Mouse (Mus musculus) MEL (cell line): ENCODE data around the gene Rad51b. TPM values are rescaled to one million over a fixed set of nuclear protein-coding genes. Genes with fewer than 3 reads are reported as not detected.

Experiments used
- polyA plus RNA-seq, 2 experiments: library from polyadenylated mRNA; stranded (reverse) in 1 of 2; unstranded in 1 of 2; fragments of >175 nt in 1 of 2; fragments of >200 nt in 1 of 2; gene quantifications; 2 replicates each; pipeline versions ENCODE4 v1.2.1 to v1.2.4; 2012; ENCODE audit warnings: low replicate concordance in 2 of 2, low read depth in 1 of 2; ENCODE audit not compliant: insufficient read length in 2 of 2, insufficient read depth in 1 of 2, missing spikeins in 1 of 2
- total RNA-seq: library from RNA; depleted of rRNA; stranded (reverse); fragments of 300-350 nt; gene quantifications from 2 replicates; pipeline ENCODE4 v1.2.3, GENCODE M21; 2012; rRNA removed

The Rad51b gene
- total and polyA plus RNA-seq, 3 experiments: 3.6 to 5.7 TPM; not detected in 1

Other genes starting within 250 kb of the Rad51b start
- 6.4 and 9.5 TPM in 2 replicates for gene Pigh, start 207.6 kb upstream of the Rad51b start, total RNA-seq
- gene Pigh, start 207.6 kb upstream of the Rad51b start, polyA plus RNA-seq: 1 to 10 TPM in 1 of 2 experiments, not detected in 1; 7.2 TPM
- not detected in 2 replicates for gene Arg2, start 166.5 kb upstream of the Rad51b start, total RNA-seq
- not detected for gene Arg2, start 166.5 kb upstream of the Rad51b start, polyA plus RNA-seq
- gene Vti1b, start 124.6 kb upstream of the Rad51b start, total RNA-seq: 69.8 and 73.0 TPM in 2 replicates
- 10 to 100 TPM in 1 of 2 experiments, not detected in 1; 54.3 TPM for gene Vti1b, start 124.6 kb upstream of the Rad51b start, polyA plus RNA-seq
- gene Rdh11, start 105.0 kb upstream of the Rad51b start, total RNA-seq: 26.7 and 29.8 TPM in 2 replicates
- 10 to 100 TPM; 22.0 to 44.5 TPM for gene Rdh11, start 105.0 kb upstream of the Rad51b start, polyA plus RNA-seq
- 0.15 and 0.29 TPM in 2 replicates for gene Rdh12, start 88.4 kb upstream of the Rad51b start, total RNA-seq
- under 1 TPM in 1 of 2 experiments, not detected in 1; 0.35 TPM for gene Rdh12, start 88.4 kb upstream of the Rad51b start, polyA plus RNA-seq
- 7.2 and 9.2 TPM in 2 replicates for gene Zfyve26, start 978 bp upstream of the Rad51b start, total RNA-seq
- 100 to 1,000 TPM in 1 of 2 experiments, 10 to 100 TPM in 1; 16.2 to 110 TPM for gene Zfyve26, start 978 bp upstream of the Rad51b start, polyA plus RNA-seq